Mouse (Mus musculus) spleen, adult 2 months (tissue): ENCODE data around the gene Mre11a. TPM values are rescaled to one million over a fixed set of nuclear protein-coding genes. Genes with fewer than 3 reads are reported as not detected.
A peak's percentile ranks its signal among the peaks of the same experiment; 100 is the strongest.

Source experiments
- DNase-seq, 2 experiments: peaks; one replicate each; pipeline versions ENCODE4 v3.0.0 to v3.0.0-alpha.2; 2012 to 2021; ENCODE audit warnings: low spot score in 2 of 2, low read depth in 1 of 2
- H3K27ac ChIP-seq: fragments of 200-500 bp; 2 replicates; pipeline ENCODE4 v1.5.1; 2012; ENCODE audit warnings: low read length, inconsistent platforms; ENCODE audit not compliant: insufficient read depth
- H3K27me3 ChIP-seq: fragments of 200-500 bp; 2 replicates; pipeline ENCODE4 v1.6.1; 2012; ENCODE audit warnings: mild to moderate bottlenecking, moderate library complexity, low read length, inconsistent platforms; ENCODE audit not compliant: control insufficient read depth, insufficient read depth
- H3K36me3 ChIP-seq: fragments of 200-500 bp; 2 replicates; pipeline ENCODE4 v1.6.1; 2012; ENCODE audit warnings: mild to moderate bottlenecking, low read length, inconsistent platforms; ENCODE audit not compliant: control insufficient read depth, insufficient read depth
- H3K4me1 ChIP-seq: fragments of 200-500 bp; 2 replicates; pipeline ENCODE4 v1.6.1; 2011; ENCODE audit warnings: inconsistent platforms; ENCODE audit not compliant: control insufficient read depth, insufficient read depth, insufficient read length
- H3K4me3 ChIP-seq: fragments of 200-500 bp; 2 replicates; pipeline ENCODE4 v1.5.1; 2011; ENCODE audit warnings: mild to moderate bottlenecking, inconsistent platforms; ENCODE audit not compliant: insufficient read depth, insufficient read length; ENCODE audit errors: extremely low read depth
- CTCF ChIP-seq: fragments of 200-500 bp; IDR thresholded peaks from 2 replicates; pipeline ENCODE4 v1.5.1; 2011; ENCODE audit warnings: mild to moderate bottlenecking, inconsistent platforms; ENCODE audit not compliant: insufficient read depth, insufficient read length, insufficient replicate concordance; ENCODE audit errors: extremely low read depth
- POLR2A ChIP-seq: fragments of 200-500 bp; IDR thresholded peaks from 2 replicates; pipeline ENCODE4 v1.6.1; 2011; ENCODE audit warnings: low read depth, low read length, inconsistent platforms
- WGBS: fragments of 180-500 bp; shearing (Covaris S2); methylation state at CpG from one replicate; pipeline ENCODE4 v1.1.7; 2018; 5-methylcytosine and 5-hydroxymethylcytosine counted together
- polyA plus RNA-seq: library from polyadenylated mRNA; depleted of rRNA; stranded (reverse); fragments of >200 nt; gene quantifications from 2 replicates; pipeline ENCODE4 v1.2.3, GENCODE M21; 2012

The Mre11a gene
- polyA plus RNA-seq, 1 experiment: 4.5 TPM

GRCm38 (mm10) chr9:14854585-14854984 is 70.1 kb downstream of the Mre11a start:
- Histone ChIP-seq H3K4me1 (no peaks in the 10 kb centered on the region), H3K36me3 (no peaks in the 10 kb centered on the region), H3K4me3 (no peak overlapping the region), H3K27me3 (no peaks in the 10 kb centered on the region), H3K27ac (no peak overlapping the region)
- no peak for DNase-seq
- WGBS: 88% methylated on average over 4 of the region's 4 CpGs
- TF ChIP-seq POLR2A: no peak
- no peak for TF ChIP-seq CTCF

- Histone ChIP-seq H3K27ac (no peak overlapping the region), H3K36me3 (no peaks in the 10 kb centered on the region), H3K4me3 (no peak overlapping the region), H3K4me1 (no peaks in the 10 kb centered on the region; the same call in 1 of the 2 replicates), H3K27me3 (peaks cover 7% of the 10 kb centered on the region; the same call in 1 of the 2 replicates)
- TF ChIP-seq CTCF (no peak), POLR2A (no peak)
- no peak for DNase-seq
- WGBS: 56% methylated on average over 4 of the region's 4 CpGs
Observed at GRCm38 (mm10) chr9:14856922-14857654, 72.6 kb downstream of the Mre11a start.

GRCm38 (mm10) chr9:14858170-14858706 is 73.8 kb downstream of the Mre11a start:
- H3K27me3 ChIP-seq: peaks cover 7% of the 10 kb centered on the region; the same call in 1 of the 2 replicates
- no peak for DNase-seq
- 66% methylated on average over 7 of the region's 7 CpGs for WGBS

GRCm38 (mm10) chr9:14858782-14859181 is 74.3 kb downstream of the Mre11a start:
- WGBS: 80% methylated on average over 3 of the region's 3 CpGs
- Histone ChIP-seq H3K27me3 (peaks cover 7% of the 10 kb centered on the region; the same call in 1 of the 2 replicates), H3K36me3 (no peaks in the 10 kb centered on the region), H3K4me1 (no peaks in the 10 kb centered on the region; the same call in 1 of the 2 replicates), H3K27ac (no peak overlapping the region), H3K4me3 (no peak overlapping the region)
- no peak for DNase-seq
- TF ChIP-seq CTCF (no peak), POLR2A (no peak)

More at GRCm38 (mm10) chr9:14858170-14858706, 73.8 kb downstream of the Mre11a start:
- TF ChIP-seq CTCF (no peak), POLR2A (no peak)
- H3K27ac ChIP-seq: no peak overlapping the region
- H3K36me3 ChIP-seq: no peaks in the 10 kb centered on the region
- H3K4me3 ChIP-seq: no peak overlapping the region
- H3K4me1 ChIP-seq: no peaks in the 10 kb centered on the region; the same call in 1 of the 2 replicates

- peaks cover 7% of the 10 kb centered on the region; the same call in 1 of the 2 replicates for H3K27me3 ChIP-seq
- H3K27ac ChIP-seq: no peak within 1 kb of the TSS
- WGBS: 5% methylated on average over 47 of the region's 47 CpGs
- H3K36me3 ChIP-seq: no peaks in the 10 kb centered on the region
- no peaks in the 10 kb centered on the region; the same call in 1 of the 2 replicates for H3K4me1 ChIP-seq
- TF ChIP-seq POLR2A: no peak
- TF ChIP-seq CTCF: no peak
- no peak for DNase-seq
- H3K4me3 ChIP-seq: peak within 1 kb of the TSS; percentile 48; the same call in 1 of the 2 replicates
Observed at GRCm38 (mm10) chr9:14859868-14860639, 75.6 kb downstream of the Mre11a start, which contains the start of gene Gpr83. Gene Gpr83 (plus strand): TSS chr9:14860210.

GRCm38 (mm10) chr9:14863126-14863525 is 78.7 kb downstream of the Mre11a start:
- H3K36me3 ChIP-seq: no peaks in the 10 kb centered on the region
- no peak overlapping the region for H3K27ac ChIP-seq
- no peaks in the 10 kb centered on the region; the same call in 1 of the 2 replicates for H3K4me1 ChIP-seq
- H3K27me3 ChIP-seq: peaks cover 7% of the 10 kb centered on the region; the same call in 1 of the 2 replicates
- TF ChIP-seq CTCF (no peak), POLR2A (no peak)
- no peak for DNase-seq
- no peak overlapping the region for H3K4me3 ChIP-seq
- 86% methylated on average over 3 of the region's 3 CpGs for WGBS
